Mouse (Mus musculus) CD4-positive, CD25-positive, alpha-beta regulatory T cell, adult 4 months (primary cell): ENCODE results near the gene Fut4. TPM values are rescaled to one million over a fixed set of nuclear protein-coding genes. Genes with fewer than 3 reads are reported as not detected.

ENCODE experiments used
- ATAC-seq: one replicate; pipeline ENCODE4 v1.8.0; 2017
- polyA plus RNA-seq, 2 experiments: library from polyadenylated mRNA; unstranded; fragments of 100-300 nt; shearing (Covaris generic); gene quantifications; one replicate each; pipeline ENCODE4 v1.2.1; 2017

Fut4 gene
- under 1 TPM in 1 of 2 experiments, not detected in 1; 0.19 TPM for polyA plus RNA-seq

GRCm38 (mm10) chr9:14752001-14752522 is at the start of gene Fut4:
TSS of gene Fut4 (minus strand) at chr9:14752393.
- no peak for ATAC-seq

DNA sequence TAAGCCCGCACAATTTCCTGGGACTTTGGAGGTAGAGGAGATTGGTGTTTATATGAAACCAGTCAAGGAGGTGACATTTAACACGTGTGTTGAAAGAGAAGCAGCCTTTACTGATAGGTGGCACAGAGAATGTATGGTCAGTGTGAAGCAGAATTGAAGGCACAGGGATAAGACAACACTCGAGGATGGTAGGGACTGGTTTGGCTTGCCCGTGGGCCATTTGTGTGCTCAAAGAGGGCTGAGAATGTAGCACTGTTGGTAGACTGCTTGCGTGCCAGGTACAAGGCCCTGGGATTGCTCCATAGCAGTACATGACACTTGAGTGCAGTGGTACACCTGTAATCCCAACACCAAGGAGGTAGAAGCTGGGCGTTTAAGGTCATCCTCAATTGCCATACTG is 35.2 kb upstream of the Fut4 start:
- ATAC-seq, result no peak

- ATAC-seq, result peak; percentile 99
These were observed 32.1 kb upstream of the Fut4 start, which contains the start of the genes Mre11a and Ankrd49 for GRCm38 (mm10) chr9:14784039-14785002. TSS of gene Mre11a (plus strand) at chr9:14784654. TSS of gene Ankrd49 (minus strand) at chr9:14784856.

- ATAC-seq, result no peak
These were observed 26.1 kb upstream of the Fut4 start for GRCm38 (mm10) chr9:14778341-14778740.

GRCm38 (mm10) chr9:14773813-14774212 is 21.6 kb upstream of the Fut4 start:
- peak; percentile 67 for ATAC-seq

- no peak for ATAC-seq
These were observed 19.9 kb upstream of the Fut4 start for GRCm38 (mm10) chr9:14772074-14772473.

- no peak for ATAC-seq
These were observed 18.7 kb upstream of the Fut4 start, which contains the start of gene 1700012B09Rik for GRCm38 (mm10) chr9:14770803-14771471. TSS of gene 1700012B09Rik (minus strand) at chr9:14771030.

- ATAC-seq, result no peak
These were observed 17.6 kb upstream of the Fut4 start for GRCm38 (mm10) chr9:14769811-14770210.

DNA sequence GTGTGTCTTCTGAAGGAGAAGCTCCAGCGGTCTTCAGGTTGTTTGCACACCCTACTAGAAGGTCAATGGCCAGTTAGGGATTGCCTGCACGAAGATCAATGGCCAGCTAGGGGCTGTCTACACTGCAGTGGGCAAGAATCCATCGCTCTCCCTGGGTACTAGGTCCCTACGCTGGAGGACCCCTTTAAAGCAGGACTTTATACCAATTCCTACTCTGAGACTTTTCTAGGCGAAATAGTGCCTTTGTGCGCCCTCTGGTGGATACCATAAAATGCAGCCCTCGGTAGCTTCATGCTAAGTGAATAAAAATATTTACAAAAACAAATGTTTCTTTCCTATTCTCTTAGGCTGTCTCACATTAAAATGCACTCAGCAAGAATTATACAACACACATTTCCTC is 12.6 kb upstream of the Fut4 start:
- ATAC-seq, result no peak

GRCm38 (mm10) chr9:14759261-14759660 is 7.1 kb upstream of the Fut4 start:
- no peak for ATAC-seq

DNA sequence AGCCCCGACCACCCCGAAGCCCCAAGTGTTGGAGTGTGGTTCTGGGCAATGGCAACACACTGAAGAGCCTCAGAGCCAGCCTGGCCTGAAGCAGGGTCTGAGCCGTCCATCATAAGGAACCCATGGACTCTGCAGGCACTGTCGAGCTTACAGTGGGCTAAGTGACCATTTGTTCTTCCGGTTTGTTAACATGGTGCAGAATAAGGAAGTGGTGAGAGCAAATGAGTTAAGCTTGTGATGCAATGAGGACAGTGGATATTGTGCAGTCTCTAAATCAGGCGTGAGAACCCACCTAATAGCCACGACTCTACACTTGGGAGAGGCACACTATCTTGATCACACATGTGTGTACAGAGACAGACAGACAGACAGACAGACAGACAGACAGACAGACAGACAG is 6.4 kb upstream of the Fut4 start:
- ATAC-seq, result no peak

DNA sequence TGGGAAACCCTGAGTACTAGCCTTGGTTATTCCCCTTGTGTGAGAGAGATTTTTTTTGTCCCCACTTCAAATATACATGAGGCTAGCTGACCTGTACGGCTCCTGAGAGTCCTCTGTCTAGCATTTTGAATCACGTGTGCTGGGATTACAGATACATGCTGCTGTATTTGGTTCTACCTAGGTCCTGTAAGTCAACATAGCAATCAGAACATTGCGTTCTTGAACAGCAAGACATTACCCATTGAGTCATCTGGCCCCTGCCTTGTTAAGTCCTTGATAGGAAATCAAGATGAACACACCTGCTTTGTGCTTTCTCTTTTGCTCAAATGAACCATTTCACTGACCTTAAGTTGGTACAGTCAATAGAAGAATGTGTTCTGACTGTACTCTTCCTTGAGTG is 2.3 kb upstream of the Fut4 start:
- ATAC-seq, result no peak

- ATAC-seq, result no peak
These were observed 1.8 kb upstream of the Fut4 start for GRCm38 (mm10) chr9:14753947-14754346.

DNA sequence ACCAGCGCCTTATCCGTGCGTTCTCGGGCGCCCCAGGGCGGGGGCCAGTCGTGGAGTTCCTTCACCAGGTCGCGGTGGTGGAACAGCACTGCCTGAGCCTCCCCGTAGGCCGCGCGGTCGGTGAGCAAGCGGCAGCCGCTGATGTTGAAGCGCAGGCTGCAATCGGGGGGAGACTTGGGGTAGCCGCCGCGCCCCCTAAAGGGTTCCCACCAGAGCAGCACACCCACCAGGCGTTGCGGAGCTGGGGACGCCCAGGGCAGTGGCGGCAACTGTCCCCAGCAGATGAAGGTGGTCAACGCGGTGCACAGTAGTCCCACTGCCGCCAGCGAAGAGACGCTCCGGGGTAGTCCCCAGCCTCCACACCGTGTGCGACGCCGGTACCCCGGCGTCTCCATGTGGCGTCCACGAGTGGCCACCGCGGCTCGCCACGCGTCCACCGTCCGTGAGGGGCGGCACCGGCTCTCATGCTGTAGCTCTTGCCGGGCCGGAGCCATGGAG is 641 bp downstream of the Fut4 start:
- no peak for ATAC-seq

GRCm38 (mm10) chr9:14750901-14751502 is 1.2 kb downstream of the Fut4 start:
- no peak for ATAC-seq

GRCm38 (mm10) chr9:14740151-14740924 is 11.9 kb downstream of the Fut4 start, which contains the start of gene Piwil4:
TSS of gene Piwil4 (minus strand) at chr9:14740733.
- no peak for ATAC-seq

DNA sequence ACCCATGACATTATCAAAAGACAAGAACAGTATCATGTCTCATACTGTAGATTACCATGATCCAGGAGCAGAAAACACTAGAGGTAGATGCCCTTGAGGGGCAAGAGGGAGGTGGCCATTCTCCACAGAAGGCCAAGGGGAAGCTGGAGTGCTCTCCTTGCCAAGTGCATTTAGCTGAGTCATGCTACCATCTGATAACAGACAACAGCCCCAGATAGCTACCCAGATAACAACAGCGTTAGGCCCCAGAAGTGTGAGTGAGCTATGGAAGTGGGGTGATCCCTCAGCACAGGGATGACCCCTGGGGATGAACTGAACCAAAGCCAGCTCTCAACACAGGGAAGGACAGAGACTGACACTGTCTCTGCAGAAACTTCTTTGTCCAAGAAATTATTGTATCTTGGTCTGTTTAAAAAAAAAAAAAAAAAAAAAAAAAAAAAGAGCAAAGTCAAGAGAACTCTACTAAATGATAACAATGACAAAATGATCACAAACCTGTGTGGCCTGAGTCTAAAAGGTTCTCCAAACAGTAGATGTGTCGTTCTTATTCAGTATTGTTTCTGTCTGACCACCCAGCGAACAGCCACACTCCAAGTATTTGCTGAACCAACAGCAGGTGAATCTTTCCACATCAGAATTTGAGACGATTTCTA is 12.6 kb downstream of the Fut4 start:
- no peak for ATAC-seq

DNA sequence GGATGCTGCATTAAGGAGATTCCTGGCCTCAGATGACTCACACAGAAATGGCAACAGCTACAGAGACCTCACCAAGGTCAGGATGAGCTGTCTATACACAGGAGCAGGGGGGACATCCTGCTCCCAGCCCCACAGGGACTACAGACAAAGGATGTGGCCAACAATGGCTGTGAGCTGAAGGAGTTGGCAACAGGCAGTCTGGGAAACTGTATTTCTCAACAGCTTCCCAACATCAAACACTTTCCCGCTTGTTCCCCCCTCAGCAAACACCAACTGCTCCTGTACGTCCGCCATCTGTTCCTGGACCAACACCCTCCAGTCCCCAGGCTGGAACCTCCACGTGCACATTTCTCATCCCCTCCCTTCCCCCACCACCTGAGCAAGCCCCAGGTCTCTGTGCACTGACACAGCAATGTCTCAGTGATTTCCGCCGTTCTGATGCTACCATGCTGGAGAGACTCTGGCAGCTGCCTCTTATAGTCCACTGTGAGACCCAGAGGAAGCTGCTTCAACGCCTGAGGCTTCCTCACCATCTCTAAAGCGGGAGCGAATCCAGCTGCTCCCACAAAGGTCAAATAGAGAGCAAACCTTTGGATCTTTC is 21.2 kb downstream of the Fut4 start:
- ATAC-seq, result no peak

DNA sequence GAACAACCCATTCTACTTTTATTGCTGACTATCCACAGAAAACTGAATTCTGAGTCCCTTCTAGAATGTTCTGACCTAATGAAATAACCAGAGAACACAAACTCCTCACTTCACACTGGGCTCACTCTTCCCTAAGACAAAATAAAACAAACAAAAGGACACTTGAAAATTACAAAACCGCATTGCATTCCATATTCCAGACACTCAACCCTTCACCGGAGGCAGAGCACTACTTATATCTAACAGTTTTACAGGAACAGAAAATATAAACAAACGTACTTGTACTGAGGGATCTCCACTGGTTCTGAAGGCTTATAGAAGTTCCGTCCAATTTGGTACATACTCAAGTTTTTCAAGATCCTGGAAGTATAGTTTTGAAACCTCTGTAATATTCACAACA is 23.8 kb downstream of the Fut4 start:
- no peak for ATAC-seq

DNA sequence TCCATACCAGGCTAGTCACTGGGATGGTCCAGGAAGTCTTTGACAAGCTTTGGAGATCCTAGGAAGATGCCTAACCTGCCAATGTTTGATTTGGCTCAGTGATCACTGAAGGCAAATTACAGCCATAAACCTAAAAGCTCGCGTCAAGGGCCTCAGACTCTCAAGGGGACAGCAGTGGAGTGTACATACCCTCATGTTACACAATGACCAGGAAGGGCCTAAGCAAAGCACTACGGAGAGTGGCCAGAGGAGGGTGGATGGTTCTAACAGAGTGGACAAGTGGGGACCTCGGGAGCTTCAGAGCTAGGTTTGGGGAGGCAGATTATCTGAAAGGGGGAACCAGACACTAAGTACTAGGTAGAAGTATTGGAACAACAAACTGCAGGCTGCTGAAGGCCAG is 25.6 kb downstream of the Fut4 start:
- no peak for ATAC-seq

DNA sequence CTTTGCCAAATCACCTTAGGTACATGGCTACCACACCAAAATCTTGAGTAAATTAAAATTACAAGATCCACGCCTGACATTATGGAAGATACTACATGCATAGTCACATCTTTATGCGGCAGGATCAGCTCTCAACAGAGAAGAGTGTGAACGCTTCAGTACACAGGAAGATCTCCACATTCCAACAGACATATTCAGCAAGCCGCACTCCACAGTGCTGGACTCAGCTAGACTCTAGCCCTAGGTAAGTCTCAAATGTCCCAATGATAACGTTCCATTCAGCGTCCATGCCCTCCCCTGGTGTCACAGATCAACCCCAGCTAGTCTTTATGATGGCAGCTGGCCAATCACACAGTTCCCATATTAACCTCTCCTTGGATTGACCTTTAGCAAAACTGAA is 26.2 kb downstream of the Fut4 start:
- no peak for ATAC-seq
